Mouse (Mus musculus): ENCODE measurements at regions not wholly inside any gene's neighbourhood (a gene's known extent, or its start where the extent isn't known, plus 50 kb on each side); places are given as distances from the start of the nearest gene placed in this dataset.

DNA sequence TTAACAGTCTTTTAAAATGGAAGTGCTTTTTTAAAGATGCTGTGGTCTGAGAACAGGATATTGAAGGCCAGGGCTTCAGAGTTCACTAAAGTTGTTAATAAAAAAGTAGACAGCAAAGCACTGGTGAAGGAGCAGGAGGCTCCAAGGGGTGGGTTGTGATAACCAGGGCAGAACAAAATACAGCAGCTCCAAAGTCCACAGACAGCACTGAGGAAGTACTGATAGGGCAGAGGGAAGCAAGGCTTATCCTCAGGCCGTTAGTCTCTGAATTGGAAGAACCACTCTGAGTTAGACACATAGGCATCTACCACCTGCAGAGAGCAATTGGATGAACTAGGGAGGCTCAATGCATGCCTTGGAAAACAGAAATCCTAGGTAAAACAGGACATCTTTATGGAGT, 62.1 kb downstream of the P2ry1 start:
- DNase-seq = no peak

DNA sequence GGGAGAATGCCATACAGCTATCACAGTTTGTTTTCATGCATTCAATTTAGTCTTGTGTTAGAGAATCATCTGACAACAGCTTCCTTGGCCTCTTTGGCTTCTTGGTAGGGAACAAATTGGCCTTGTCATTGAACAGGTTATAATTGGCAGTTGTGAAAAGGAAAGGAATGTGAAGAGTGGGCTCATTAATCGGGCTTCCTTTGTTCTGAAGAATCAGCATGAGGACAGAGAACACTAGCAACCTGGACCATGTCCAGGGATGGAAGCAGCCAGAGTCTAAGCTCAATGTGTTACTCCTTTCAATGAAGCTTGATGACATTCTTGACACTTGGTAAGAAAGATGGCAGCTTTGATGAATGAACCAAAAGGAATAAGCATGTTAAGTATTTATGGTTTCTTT, 64.5 kb downstream of the P2ry1 start:
- DNase-seq = no peak

DNA sequence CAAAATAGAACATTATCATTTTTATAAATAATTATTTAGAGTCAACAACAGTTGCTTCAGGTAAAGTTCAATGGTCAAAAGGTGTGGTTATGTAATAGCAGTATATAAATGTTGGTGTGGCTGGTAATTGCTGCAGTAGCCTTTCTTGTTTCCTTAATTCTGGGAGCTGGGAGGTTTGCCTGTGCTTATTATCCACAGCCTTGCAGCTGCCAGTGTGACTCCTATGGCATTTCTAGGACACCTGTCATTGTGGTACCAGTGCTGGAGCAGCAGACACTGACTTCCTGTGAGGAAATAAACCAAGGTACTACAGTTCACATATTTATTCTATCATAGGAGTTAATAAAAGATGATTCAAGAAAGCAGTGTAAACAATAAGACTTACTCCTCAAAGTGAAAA, 65.6 kb downstream of the P2ry1 start:
- no peak for DNase-seq

DNA sequence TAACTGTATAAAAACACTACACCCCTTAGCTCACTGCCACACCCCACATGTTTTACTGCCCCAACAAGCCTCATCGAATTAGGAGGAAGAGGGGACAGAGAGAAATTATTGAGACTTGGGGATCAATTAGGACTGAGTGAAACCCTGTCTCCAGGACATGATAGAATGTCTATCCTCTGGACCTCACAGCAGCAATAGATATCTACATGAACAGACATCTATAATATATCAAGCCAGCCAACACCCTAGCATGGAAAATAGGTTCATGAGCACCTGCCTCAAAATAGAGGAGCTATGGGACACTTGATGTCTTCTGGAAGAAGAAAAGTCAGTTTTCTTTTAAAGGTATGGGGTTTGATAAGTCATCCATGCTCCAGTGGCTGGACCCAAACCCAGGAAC, 68.4 kb downstream of the P2ry1 start:
- no peak for DNase-seq

DNA sequence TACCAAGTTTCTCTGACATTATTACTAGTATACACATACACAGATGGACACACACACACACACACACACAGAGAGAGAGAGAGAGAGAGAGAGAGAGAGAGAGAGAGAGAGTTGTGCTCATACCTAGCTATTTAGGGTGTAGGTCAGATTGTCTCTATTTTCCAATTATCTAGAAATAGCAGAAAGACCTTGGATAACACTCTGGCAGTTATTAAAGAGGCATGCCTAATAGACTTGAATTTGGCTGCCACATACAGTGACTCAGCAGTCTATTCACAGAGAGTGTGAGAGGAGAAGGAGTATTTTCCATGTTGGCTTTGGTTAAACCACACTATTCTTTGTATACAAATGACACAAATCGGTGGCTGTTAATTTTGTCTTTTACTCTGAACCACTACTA, 69.7 kb downstream of the P2ry1 start:
- no peak for DNase-seq

DNA sequence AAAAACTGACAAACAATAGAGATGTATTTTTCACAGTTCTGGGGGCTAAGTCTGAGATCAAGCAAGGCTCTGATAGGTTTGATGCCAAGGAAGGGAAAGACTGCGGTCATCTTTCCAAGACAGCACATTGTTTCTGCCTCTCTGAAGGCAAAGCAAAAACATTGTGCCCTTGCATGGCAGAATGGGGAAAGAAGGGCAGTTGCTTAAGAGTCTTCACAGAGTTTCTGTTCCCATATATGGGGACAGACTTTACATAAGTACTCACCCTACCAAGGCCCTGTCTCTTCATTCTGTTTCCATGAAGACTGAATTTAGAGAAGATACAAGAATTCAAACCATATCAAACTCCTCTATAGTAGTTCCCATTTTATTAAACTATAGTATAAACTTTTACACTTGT, 70.5 kb downstream of the P2ry1 start:
- no peak for DNase-seq

DNA sequence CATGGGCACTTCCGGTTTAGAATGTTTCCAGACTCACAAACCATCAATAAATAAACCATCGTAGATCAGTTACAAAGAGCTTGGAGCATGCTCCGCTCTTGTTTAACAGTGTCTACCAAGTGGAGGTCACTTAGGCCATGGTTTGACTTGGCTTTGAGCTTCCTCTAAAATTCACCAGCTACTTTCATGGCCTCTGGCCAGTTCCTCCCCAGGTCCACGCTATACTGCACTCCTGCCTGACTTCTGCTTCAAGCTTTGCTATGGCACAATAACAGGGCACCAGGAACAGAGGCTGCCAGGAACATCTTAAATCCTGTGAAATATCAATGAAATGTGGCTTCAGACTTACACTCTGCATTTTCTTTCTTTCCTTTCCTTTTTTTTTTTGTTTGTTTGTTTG, 71.2 kb downstream of the P2ry1 start:
- no peak for DNase-seq

DNA sequence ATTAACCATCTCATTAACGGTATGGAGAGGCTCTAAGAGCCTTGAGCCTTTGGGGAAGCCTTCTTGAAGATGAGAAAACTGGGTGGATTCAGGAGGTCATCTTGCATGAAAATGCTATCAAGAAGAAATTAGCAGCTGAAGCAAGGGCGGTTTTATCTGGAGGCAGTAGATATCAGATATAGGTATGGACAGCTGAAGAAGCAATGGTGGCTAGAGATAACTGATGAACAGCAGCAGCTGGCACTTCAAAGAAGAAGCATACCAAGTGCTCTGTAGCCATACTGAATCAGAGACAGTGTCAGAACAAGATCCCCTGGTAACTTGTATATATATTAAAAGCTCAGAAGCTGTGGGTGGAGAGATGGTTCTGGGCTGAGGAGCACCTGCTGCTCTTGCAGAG, 73.2 kb downstream of the P2ry1 start:
- DNase-seq = no peak

DNA sequence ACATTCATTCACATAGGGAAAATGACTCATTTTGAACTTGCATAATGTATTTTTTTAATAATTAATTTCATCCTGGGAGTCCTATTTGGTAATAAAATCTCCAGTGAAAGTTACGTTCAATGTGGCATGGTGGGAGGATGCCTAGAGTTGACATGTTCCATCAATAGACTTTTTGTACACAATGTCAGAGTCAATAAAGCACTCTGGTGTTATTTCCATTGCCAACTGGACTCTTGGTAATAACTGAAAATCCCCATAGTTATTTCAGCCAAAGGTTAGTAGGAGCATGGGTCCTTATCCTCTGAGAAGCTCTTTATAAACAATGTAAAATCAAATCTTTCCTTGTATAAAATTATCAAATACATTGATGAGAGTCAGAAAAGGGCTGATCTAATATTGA, 87.3 kb downstream of the P2ry1 start:
- no peak for DNase-seq

DNA sequence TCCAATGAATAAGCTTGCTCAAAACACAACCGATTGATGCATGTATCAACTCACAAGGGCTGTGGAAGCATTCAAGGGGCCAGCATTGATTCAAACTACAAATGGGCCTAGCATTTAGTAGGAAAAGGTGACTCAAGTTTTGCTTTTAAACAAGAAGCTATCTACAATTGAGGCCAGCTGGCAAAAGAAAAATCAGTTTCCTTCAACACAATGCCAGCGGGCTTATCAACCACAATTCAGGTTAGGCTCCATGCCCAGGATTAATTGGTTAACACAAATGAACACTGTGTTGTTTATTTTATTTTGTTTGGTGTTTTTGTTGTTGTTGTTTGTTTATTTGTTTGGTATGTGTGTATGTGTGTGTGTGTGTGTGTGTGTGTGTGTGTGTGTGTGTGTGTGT, 89.4 kb downstream of the P2ry1 start:
- DNase-seq = no peak

DNA sequence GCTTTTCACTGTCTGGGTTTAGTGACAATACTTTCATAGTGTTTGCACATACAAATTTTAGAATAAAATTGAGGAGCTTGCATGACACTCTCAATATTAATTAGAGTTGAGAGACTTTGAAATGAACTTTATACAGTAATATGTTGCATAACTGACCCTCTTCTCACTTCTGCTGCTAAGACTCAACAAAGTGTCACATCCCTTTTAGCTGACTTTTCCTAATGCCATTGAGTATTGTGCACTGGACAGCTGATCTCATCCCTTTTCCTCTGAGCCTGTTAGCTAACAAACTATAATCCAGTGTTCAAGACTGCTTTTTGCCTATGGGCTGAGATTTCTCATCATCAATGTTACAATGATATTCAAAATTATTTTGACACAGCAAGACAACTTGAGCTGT, 113.8 kb downstream of the P2ry1 start:
- DNase-seq = no peak

DNA sequence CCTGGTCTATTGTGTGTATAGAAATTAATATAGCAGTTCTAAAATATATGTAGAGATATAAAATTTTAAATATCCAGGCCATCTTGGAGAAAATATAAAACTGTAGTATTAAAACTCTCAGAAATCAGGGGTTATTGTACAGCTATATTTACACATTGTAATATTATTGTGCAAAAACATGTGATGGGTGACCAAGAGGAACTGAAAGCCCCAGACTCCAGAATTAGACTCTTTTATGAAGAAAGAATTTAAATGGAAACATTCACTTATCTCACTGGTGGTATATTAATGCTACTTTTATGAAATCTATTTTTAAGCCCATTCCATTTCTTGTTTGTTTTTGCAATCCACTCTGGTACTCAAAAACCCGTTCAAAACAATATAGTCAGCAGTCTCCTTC, 130.5 kb downstream of the P2ry1 start:
- no peak for DNase-seq

DNA sequence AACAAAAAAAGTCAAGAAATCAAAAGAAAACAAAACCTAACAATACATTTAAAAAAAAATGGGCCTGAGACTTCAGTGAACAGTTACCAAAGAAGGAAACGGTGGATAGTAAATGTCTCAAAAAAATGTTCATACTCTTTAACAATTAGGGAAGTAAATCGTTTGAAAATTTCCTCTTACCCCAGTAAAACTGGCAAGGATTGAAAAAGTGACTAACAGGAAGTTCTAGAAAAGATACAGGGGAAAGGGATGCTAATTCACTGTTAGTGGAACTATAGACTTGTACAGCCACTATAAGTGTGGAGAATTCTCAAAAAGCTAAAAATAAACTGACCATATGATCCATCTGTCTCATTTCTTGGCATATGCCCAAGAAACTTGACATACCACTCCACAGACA, 151.5 kb downstream of the P2ry1 start:
- DNase-seq = no peak

DNA sequence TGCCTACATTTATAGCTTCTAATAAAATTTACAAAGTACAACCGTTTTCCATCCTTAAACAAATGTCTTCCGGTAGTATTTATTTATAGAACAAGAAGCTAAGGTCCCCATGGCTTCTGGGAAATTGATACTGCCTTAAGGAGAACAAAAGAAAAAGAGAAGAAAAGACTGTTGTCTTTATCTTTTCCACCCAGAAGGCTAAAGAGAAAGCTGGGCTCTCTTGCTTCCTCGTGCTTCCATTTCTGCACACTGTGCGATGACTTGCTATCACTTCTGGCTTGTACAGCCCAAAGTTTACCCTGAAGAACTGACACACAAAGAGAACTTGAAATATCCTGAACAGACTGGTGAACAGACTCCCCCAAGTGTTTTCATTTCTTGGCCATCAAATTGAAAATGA, 157.2 kb downstream of the P2ry1 start:
- DNase-seq = no peak

DNA sequence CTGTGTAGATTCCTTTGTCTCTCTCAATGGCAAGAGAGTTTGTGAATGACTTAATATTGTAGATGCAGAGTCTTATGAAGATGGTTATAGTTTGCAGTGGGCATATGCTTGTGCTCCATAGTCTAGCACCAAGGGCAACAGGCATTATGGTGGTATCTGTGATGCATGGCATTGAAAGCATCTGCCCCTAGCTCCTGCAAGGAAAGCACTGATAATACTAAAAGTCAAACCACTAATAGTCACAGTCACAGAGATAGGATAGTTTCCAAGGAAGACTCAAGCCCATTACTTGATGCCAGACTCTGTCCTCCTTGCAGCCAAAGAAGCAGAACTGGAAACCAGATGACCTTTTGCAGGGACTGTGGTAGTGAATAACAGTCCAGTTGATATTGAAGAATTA, 158.8 kb downstream of the P2ry1 start:
- no peak for DNase-seq

DNA sequence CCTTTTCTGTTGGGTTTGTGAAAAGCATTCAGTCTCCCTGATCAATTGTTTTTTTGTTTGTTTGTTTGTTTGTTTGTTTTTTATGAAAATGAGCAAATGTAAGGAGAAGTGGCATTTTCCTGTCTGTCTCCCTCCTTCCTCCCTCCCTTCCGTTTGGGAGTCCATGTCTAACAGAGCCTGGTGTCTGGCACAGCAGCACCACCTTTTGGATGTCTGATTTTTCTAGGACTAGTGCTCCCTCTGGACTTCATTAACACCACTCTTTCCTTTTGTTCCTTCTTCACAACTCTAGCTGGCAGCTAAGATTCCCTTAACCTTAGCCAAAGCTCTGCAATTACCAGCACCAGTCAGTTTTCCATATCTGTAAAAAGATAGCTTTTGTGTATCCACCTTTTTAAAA, 175.6 kb upstream of the Rap2b start:
- DNase-seq = peak; percentile 46

DNA sequence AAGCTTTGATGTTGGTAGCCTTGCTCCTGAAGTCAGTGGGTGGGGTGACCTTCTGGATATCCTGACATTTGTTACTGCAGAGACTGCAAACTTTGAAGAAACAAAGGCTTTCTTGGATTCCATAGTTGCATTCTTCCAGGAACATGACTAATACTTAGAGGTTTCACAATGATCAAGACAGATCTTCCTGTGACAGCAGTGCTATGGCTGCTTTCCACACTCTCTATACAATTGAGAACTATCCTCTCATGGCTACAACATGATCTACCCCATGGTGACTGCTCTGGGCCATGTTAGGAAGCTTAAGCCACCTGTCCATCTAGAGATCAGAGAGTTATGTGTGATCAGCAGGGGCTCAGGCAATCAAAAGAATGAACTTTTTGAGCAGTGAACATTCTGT, 172.8 kb upstream of the Rap2b start:
- DNase-seq = peak; percentile 1

DNA sequence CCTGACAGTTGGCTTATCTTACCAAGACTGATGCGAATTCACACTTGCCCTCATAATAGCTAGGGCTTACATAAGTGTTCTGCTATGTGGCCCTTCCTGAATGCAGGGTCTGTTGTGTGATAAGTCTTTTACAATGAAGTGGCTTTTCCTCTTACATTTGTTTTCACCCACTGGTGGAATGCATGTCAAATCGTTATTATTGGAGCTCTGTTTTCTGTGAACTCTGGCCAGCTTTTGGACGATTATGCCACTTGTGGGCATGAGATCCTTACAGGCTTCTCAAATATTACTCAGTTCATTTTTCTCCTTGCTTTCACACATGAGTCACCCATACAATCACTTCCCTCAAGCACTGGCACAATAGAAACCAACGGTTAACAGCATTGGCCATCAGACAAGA, 144.9 kb upstream of the Rap2b start:
- DNase-seq = no peak

DNA sequence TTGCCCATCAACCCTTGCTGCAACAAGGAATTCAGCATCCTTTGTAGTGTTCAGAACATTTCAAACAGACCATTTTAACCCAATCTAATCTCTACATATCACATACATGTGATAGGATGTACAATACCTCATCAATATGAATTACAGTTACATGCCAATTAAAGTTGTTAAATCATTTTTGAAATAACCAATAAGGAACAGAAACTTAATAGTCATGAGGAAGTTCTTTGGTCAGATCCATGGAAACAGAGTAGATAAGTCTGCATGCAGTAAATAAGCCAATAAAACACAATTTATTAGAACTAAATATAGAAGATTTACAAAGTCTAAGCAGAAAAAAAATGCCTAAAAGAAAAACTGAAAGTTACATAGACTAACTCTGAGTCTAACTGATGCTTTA, 136.9 kb upstream of the Rap2b start:
- DNase-seq = no peak

DNA sequence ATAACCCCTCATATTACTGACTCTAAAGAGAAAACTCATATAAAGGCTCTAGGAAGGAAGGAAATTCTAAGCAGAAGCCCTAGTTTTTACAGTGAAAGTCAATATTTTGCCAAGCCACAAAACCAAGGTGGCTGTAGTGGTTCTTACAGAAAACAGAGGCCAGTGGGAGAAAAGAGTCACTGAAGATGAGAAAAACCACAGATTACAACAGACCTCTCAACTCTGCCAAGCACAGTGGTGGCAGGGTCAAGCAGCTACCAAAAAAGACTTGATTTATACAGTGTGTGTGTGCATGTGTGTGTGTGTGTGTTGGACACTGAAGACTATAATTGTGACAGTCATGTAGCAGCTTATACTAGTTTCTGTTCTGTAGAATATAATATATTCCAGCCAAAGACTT, 136.4 kb upstream of the Rap2b start:
- DNase-seq = no peak

DNA sequence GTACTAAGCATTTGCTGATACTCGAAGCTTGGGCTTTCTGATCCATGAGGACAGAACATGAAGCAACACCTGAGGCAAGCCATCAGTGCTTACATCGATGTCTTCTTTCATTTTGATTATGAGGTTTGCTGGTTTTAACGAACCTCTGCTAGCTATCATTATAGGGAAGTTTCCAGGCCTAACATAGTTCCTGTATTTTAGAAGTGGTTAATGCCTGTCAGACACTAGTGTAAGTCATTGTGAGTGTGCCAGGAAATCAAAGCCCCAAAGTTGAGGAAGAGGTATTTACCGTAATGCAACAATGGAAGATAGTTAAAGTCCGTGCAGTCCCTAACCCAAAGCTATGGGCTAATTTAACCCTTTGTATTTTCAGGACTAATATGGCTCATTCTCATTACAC, 120.1 kb upstream of the Rap2b start:
- DNase-seq = no peak

DNA sequence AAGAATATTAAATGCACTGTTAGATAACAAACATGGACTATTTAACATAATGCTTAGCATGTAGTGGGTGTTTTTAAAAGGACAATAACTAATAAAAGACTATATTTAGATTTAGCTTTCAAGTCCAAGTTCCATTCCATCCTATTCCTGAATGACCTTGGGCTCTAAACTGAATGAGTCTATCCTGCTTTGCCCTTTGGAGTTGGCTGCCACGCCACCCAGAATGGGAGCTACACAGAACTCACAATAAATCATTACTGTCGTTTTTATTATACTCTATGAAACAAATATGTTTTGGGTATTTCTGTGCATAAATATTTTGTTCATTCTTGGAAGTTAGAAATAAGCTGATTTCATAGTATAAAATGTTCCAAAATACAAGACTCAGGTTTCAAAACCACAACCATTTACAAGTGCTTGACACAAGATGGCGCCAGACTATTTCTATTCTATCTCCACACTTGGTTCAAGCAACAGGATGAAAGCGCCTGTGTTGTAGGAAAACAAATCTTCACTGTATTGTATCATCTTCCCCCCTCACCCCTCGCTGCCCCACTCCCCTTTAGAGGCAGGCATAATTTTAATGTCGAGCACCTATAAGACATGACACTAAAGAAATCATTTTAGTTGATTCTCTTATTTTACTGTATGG, 117.4 kb upstream of the Rap2b start:
- DNase-seq = peak; percentile 48

DNA sequence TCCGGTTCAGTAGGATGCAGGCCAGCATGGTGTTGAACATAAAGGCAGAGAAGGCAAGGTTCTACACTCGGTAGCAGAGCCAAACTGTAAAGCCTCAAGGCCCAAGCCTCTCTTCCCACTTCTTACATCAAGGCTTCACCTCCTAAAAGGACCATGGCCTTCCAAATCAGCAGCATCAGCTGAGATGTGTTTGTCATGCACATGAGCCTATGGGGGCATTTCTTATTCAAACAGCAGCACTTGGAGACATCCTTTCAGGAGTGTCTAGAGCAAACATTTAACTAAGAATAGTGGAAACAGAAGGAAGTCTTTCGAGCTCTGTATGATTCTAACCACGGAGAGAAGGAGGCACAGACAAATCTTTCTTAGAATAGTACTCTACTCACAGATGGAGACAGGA, 115.0 kb upstream of the Rap2b start:
- DNase-seq = no peak

DNA sequence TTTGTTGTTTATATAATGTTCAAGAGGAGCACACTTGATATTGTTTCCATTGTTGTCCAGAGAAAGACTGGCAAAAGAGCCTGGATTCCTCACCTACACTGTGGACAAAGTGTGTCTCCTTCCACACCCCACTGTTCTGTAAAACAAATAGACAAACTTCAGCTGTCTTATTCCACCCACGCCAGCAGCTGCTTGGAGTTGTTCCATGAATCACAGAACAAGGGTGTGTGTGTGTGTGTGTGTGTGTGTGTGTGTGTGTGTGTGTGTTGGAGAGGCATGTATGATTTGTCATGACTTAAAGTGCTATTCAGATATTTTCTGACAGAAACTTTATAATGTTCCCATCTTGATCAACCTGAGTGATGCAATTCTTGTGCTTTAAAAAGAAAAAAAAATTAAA, 114.1 kb upstream of the Rap2b start:
- DNase-seq = peak; percentile 31

DNA sequence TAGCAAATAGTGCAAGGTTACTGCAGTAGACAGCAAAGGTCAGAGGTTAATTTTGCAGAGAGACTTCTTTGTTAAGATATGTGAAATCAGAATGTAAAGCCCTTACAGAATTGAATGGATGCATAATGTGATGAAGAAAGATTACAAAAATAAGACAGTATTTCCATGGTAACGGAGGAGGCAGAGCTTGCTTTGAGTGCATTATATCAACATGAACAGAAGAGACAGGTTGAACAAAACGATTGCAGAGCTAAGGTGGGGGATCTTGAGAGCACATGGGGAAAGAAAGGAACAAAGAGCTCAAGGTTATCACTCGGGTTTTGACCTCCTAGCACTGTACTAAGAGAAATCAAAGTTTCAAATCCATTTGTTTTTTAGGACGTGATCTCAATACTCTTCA, 106.2 kb upstream of the Rap2b start:
- DNase-seq = no peak

DNA sequence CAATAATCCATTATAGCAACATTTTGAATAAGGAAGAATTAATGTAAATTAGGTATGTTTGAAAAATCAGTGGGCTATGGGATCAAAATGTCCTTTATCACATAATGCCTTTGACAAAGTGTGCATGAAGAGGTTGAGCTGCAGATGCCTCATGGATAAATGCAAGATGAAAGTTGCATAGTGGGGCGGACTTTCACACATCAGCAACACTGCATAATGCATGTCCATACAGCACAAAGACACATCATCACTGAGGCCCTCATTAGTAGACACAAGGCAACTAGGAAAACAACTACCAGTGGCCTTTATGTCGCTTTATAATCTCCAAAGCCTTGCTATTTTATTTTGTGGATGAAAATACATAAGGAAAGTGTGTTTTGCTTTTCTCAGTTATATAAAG, 105.8 kb upstream of the Rap2b start:
- no peak for DNase-seq

Measured in lung, postnatal 10 days (tissue).